Comparison of ENCODE assay signal across 8 mouse cellular contexts in genomic region chr4:86898791-86899474, GRCm38 (mm10). TPM values are rescaled to one million over a fixed set of nuclear protein-coding genes. Genes with fewer than 3 reads are reported as not detected.
DNase-seq lines count a peak whose midpoint lies in the region; ATAC-seq lines count a peak whose summit lies in the region.

No protein-coding gene starts in this region.

- no peak overlapping the region for H3K4me3 ChIP-seq in kidney, embryonic 16.5 days (ENCODE audit: low read length)

- H3K9me3 ChIP-seq in kidney, embryonic 16.5 days (ENCODE audit: low read length) = no peaks in the 10 kb centered on the region

- peaks cover 8% of the 10 kb centered on the region for H3K4me1 ChIP-seq in kidney, embryonic 16.5 days (ENCODE audit: insufficient read depth, low read length)

- H3K27me3 ChIP-seq in kidney, embryonic 16.5 days (ENCODE audit: insufficient read depth, low read length) = no peaks in the 10 kb centered on the region

- WGBS in kidney, embryonic 16.5 days = 21% methylated on average over 14 of the region's 14 CpGs

- peak; percentile 83 for DNase-seq in adrenal gland, postnatal 14 days
- DNase-seq in heart, adult 11 months = peak; percentile 99
- DNase-seq in lung, postnatal 10 days = peak; percentile 67
- DNase-seq in spleen, adult 18-20 months = no peak
- DNase-seq in gastrocnemius, adult 8-10 months (ENCODE audit: low spot score in 2 of 2) = no peak
- no peak for DNase-seq in layer of hippocampus, postnatal 36 days

- H3K4me2 ChIP-seq in kidney, embryonic 16.5 days (replicated peaks; ENCODE audit: low read depth, low read length) = no peak overlapping the region

- peak; percentile 87 for ATAC-seq in kidney, embryonic 16.5 days (ENCODE audit: low FRiP score, low TSS enrichment)
- ATAC-seq in inflammation-experienced regulatory T-cells, adult 6 months = no peak

- H3K27ac ChIP-seq in kidney, embryonic 16.5 days (ENCODE audit: low read length) = peak overlapping the region; percentile 88

- no peaks in the 10 kb centered on the region for H3K36me3 ChIP-seq in kidney, embryonic 16.5 days (ENCODE audit: insufficient read depth, low read length)

- no peak overlapping the region for H3K9ac ChIP-seq in kidney, embryonic 16.5 days (replicated peaks; ENCODE audit: low read length)

RNA-seq across cellular contexts. Expression of gene Acer2, which starts 24.7 kb away (rescaled TPM):
- 40.3 and 52.8 TPM in 2 replicates for total RNA-seq in adrenal gland, postnatal 14 days (2021)
- 40.6 and 42.3 TPM in 2 replicates for polyA plus RNA-seq in kidney, embryonic 16.5 days (2015; fragmentation: Nextera tagmentation; extraction: Ambion mirVana)
- 1 to 10 TPM; 1.6 to 8.1 (median 6.5) TPM for polyA plus RNA-seq in inflammation-experienced regulatory T-cells, adult 6 months (2017; shearing (Covaris generic))
- 1 to 10 TPM in 3 of 4 experiments, under 1 TPM in 1; 0.89 to 3.0 (median 2.2) TPM for total RNA-seq in gastrocnemius, adult 8-10 months (2022)
- total RNA-seq in layer of hippocampus, postnatal 36 days (2021) = 1 to 10 TPM; 5.1 to 6.9 TPM

RNA-seq across cellular contexts. Expression of gene Rps6, which starts 41.7 kb away (rescaled TPM):
- 834 and 975 TPM in 2 replicates for total RNA-seq in adrenal gland, postnatal 14 days (2021)
- 606 and 725 TPM in 2 replicates for polyA plus RNA-seq in kidney, embryonic 16.5 days (2015; fragmentation: Nextera tagmentation; extraction: Ambion mirVana)
- polyA plus RNA-seq in inflammation-experienced regulatory T-cells, adult 6 months (2017; shearing (Covaris generic)) = 1,000 to 10,000 TPM; 1,929 to 2,891 (median 2,713) TPM
- 100 to 1,000 TPM; 382 to 465 (median 415) TPM for total RNA-seq in gastrocnemius, adult 8-10 months (2022)
- total RNA-seq in layer of hippocampus, postnatal 36 days (2021) = 100 to 1,000 TPM; 412 to 432 TPM

Comparison
In these comparisons a context has a peak if more than half of its experiments do, and no peak if none do; other contexts are left out.
1. DNase-seq: peak in adrenal gland, postnatal 14 days (single experiment), heart, adult 11 months (single experiment) and lung, postnatal 10 days (single experiment); none in spleen, adult 18-20 months (0 of 2), gastrocnemius, adult 8-10 months (0 of 2) and layer of hippocampus, postnatal 36 days (0 of 2).